Mouse (Mus musculus) lung, postnatal 0 days (tissue): ENCODE data around the gene Cgnl1. TPM values are rescaled to one million over a fixed set of nuclear protein-coding genes. Genes with fewer than 3 reads are reported as not detected.

Source experiments
- ATAC-seq: fragments of 200-750 bp; cut with Nextera tagmentation; 2 replicates; pipeline ENCODE4 v1.8.0; 2017; ENCODE audit warnings: moderate library complexity
- DNase-seq: peaks from one replicate; pipeline ENCODE4 v3.0.0-alpha.2; 2016; ENCODE audit warnings: low spot score
- H3K27ac ChIP-seq: fragments of 300-500 bp; sonication (generic); 2 replicates; pipeline ENCODE4 v1.5.1; 2014; ENCODE audit warnings: antibody characterized with exemption, mild to moderate bottlenecking, low read length, mixed read lengths
- H3K27me3 ChIP-seq: fragments of 300-500 bp; sonication (generic); replicated peaks from 2 replicates; pipeline ENCODE4 v1.6.1; 2014; ENCODE audit warnings: low read length, mixed read lengths; ENCODE audit not compliant: insufficient read depth
- H3K36me3 ChIP-seq: fragments of 300-500 bp; sonication (generic); 2 replicates; pipeline ENCODE4 v1.6.1; 2014; ENCODE audit warnings: low read length, mixed read lengths; ENCODE audit not compliant: insufficient read depth
- H3K4me1 ChIP-seq: fragments of 300-500 bp; sonication (generic); 2 replicates; pipeline ENCODE4 v1.6.1; 2014; ENCODE audit warnings: antibody characterized with exemption, low read depth, low read length, mixed read lengths; ENCODE audit not compliant: insufficient read depth
- H3K4me2 ChIP-seq: fragments of 300-500 bp; sonication (generic); replicated peaks from 2 replicates; pipeline ENCODE4 v1.6.1; 2014; ENCODE audit warnings: low read depth, mild to moderate bottlenecking, low read length, moderate library complexity, mixed read lengths
- H3K4me3 ChIP-seq: fragments of 300-500 bp; sonication (generic); 2 replicates; pipeline ENCODE4 v1.5.1; 2014; ENCODE audit warnings: low read depth, low read length
- H3K9ac ChIP-seq: fragments of 300-500 bp; sonication (generic); replicated peaks from 2 replicates; pipeline ENCODE4 v1.6.1; 2014; ENCODE audit warnings: low read depth, mild to moderate bottlenecking
- H3K9me3 ChIP-seq: fragments of 300-500 bp; sonication (generic); 2 replicates; pipeline ENCODE4 v1.6.1; 2016; ENCODE audit warnings: low read length, mixed read lengths
- CTCF ChIP-seq: IDR thresholded peaks from 2 replicates; pipeline ENCODE4 v1.5.1; 2016; ENCODE audit warnings: antibody characterized with exemption, mild to moderate bottlenecking
- EP300 ChIP-seq: IDR thresholded peaks from 2 replicates; pipeline ENCODE4 v1.6.1; 2016; ENCODE audit warnings: antibody characterized with exemption, mild to moderate bottlenecking, control low read depth
- WGBS: fragments of 180-500 bp; shearing (Covaris S2); extraction: QIAGEN DNeasy Blood & Tissue Kit; methylation state at CpG from one replicate; pipeline ENCODE4 v1.1.7; 2014; 5-methylcytosine and 5-hydroxymethylcytosine counted together
- polyA plus RNA-seq: library from polyadenylated mRNA; unstranded; fragments of >200 nt; fragmentation: Nextera tagmentation; extraction: Ambion mirVana; gene quantifications from 2 replicates; pipeline ENCODE4 v1.2.1, GENCODE M21; 2015

The Cgnl1 gene
- polyA plus RNA-seq, 1 experiment from 2014 or later: 26.1 TPM

- Histone ChIP-seq H3K9ac (no peak overlapping the region), H3K4me2 (no peak overlapping the region), H3K27me3 (no peaks in the 10 kb centered on the region), H3K27ac (no peak overlapping the region), H3K9me3 (no peaks in the 10 kb centered on the region), H3K4me3 (no peak overlapping the region), H3K4me1 (no peaks in the 10 kb centered on the region), H3K36me3 (0 out of 2 replicates have a peak, but pooled peaks cover 5% of the 10 kb centered on the region)
- 86% methylated on average over 4 of the region's 4 CpGs for WGBS
- no peak for TF ChIP-seq EP300
- TF ChIP-seq CTCF: no peak
- DNase-seq: no peak
- no peak for ATAC-seq
Observed at GRCm38 (mm10) chr9:71640361-71640927, 131.0 kb downstream of the Cgnl1 start.

- 70% methylated on average over 11 of the region's 11 CpGs for WGBS
- ATAC-seq: no peak
- Histone ChIP-seq H3K4me2 (no peak overlapping the region), H3K27ac (no peak overlapping the region), H3K9ac (no peak overlapping the region), H3K9me3 (no peaks in the 10 kb centered on the region), H3K36me3 (peaks cover 5% of the 10 kb centered on the region; the same call in 1 of the 2 replicates), H3K4me3 (no peak overlapping the region), H3K4me1 (no peaks in the 10 kb centered on the region), H3K27me3 (no peaks in the 10 kb centered on the region)
- TF ChIP-seq CTCF (no peak), EP300 (no peak)
- no peak for DNase-seq
Observed at GRCm38 (mm10) chr9:71638198-71638597, 133.2 kb downstream of the Cgnl1 start.

GRCm38 (mm10) chr9:71636854-71637253 lies 134.5 kb downstream of the Cgnl1 start:
- 100% methylated on average over 1 of the region's 1 CpGs for WGBS
- DNase-seq: no peak

GRCm38 (mm10) chr9:71635627-71636026 lies 135.8 kb downstream of the Cgnl1 start:
- no peak overlapping the region for H3K4me3 ChIP-seq
- H3K27ac ChIP-seq: no peak overlapping the region
- ATAC-seq (no peak), DNase-seq (no peak)
- no peaks in the 10 kb centered on the region for H3K4me1 ChIP-seq
- TF ChIP-seq CTCF: no peak
- no peak for TF ChIP-seq EP300
- H3K4me2 ChIP-seq: no peak overlapping the region
- no peaks in the 10 kb centered on the region for H3K27me3 ChIP-seq
- peaks cover 14% of the 10 kb centered on the region; the same call in 1 of the 2 replicates for H3K36me3 ChIP-seq
- H3K9ac ChIP-seq: no peak overlapping the region
- WGBS: 65% methylated on average over 1 of the region's 1 CpGs
- H3K9me3 ChIP-seq: no peaks in the 10 kb centered on the region

More at GRCm38 (mm10) chr9:71636854-71637253, 134.5 kb downstream of the Cgnl1 start:
- Histone ChIP-seq H3K27ac (no peak overlapping the region), H3K4me3 (no peak overlapping the region), H3K4me1 (no peaks in the 10 kb centered on the region), H3K9me3 (no peaks in the 10 kb centered on the region), H3K4me2 (no peak overlapping the region), H3K36me3 (peaks cover 14% of the 10 kb centered on the region; the same call in 1 of the 2 replicates), H3K9ac (no peak overlapping the region), H3K27me3 (no peaks in the 10 kb centered on the region)
- no peak for ATAC-seq
- no peak for TF ChIP-seq CTCF
- TF ChIP-seq EP300: no peak

GRCm38 (mm10) chr9:71634916-71635315 lies 136.5 kb downstream of the Cgnl1 start:
- no peaks in the 10 kb centered on the region for H3K27me3 ChIP-seq
- no peak overlapping the region for H3K9ac ChIP-seq

GRCm38 (mm10) chr9:71628921-71629320 lies 142.5 kb downstream of the Cgnl1 start:
- Histone ChIP-seq H3K9me3 (no peaks in the 10 kb centered on the region), H3K27me3 (no peaks in the 10 kb centered on the region), H3K27ac (no peak overlapping the region), H3K4me3 (no peak overlapping the region), H3K36me3 (0 out of 2 replicates have a peak, but pooled peaks cover 8% of the 10 kb centered on the region), H3K9ac (no peak overlapping the region), H3K4me1 (no peaks in the 10 kb centered on the region), H3K4me2 (no peak overlapping the region)
- TF ChIP-seq CTCF (no peak), EP300 (no peak)
- ATAC-seq (no peak), DNase-seq (no peak)
- 69% methylated on average over 6 of the region's 6 CpGs for WGBS

More at GRCm38 (mm10) chr9:71634916-71635315, 136.5 kb downstream of the Cgnl1 start:
- DNase-seq: no peak
- WGBS: 84% methylated on average over 2 of the region's 2 CpGs
- H3K4me1 ChIP-seq: no peaks in the 10 kb centered on the region
- TF ChIP-seq EP300 (no peak), CTCF (no peak)
- H3K27ac ChIP-seq: no peak overlapping the region
- H3K36me3 ChIP-seq: peaks cover 14% of the 10 kb centered on the region; the same call in 1 of the 2 replicates
- ATAC-seq: no peak
- H3K9me3 ChIP-seq: no peaks in the 10 kb centered on the region
- H3K4me2 ChIP-seq: no peak overlapping the region
- no peak overlapping the region for H3K4me3 ChIP-seq
